ENCODE assay signal across 8 mouse cellular contexts in genomic region chr6:71823085-71823484, GRCm38 (mm10). TPM values are rescaled to one million over a fixed set of nuclear protein-coding genes. Genes with fewer than 3 reads are reported as not detected.
DNase-seq lines count a peak whose midpoint lies in the region; ATAC-seq lines count a peak whose summit lies in the region.

No protein-coding gene starts in this region.

- peaks cover 5% of the 10 kb centered on the region for H3K36me3 ChIP-seq in kidney, embryonic 14.5 days (ENCODE audit: control insufficient read depth, insufficient read depth, low read length)
- H3K36me3 ChIP-seq in embryonic facial prominence, embryonic 10.5 days (replicated peaks), result peaks cover 9% of the 10 kb centered on the region
- H3K36me3 ChIP-seq in intestine, embryonic 15.5 days, result no peaks in the 10 kb centered on the region; the same call in 1 of the 2 replicates
- peaks cover 5% of the 10 kb centered on the region for H3K36me3 ChIP-seq in midbrain, embryonic 16.5 days (ENCODE audit: control insufficient read depth, insufficient read depth, low read length)

- H3K4me3 ChIP-seq in kidney, embryonic 14.5 days (ENCODE audit: low read length), result peak overlapping the region; percentile 60
- H3K4me3 ChIP-seq in embryonic facial prominence, embryonic 10.5 days, result peak overlapping the region; percentile 76
- H3K4me3 ChIP-seq in intestine, embryonic 15.5 days (replicated peaks), result peak overlapping the region; percentile 68
- peak overlapping the region; percentile 55 for H3K4me3 ChIP-seq in midbrain, embryonic 16.5 days (ENCODE audit: low read depth, low read length)

- 1% methylated on average over 7 of the region's 7 CpGs for WGBS in kidney, embryonic 14.5 days
- WGBS in embryonic facial prominence, embryonic 10.5 days, result under 1% methylated on average over 7 of the region's 7 CpGs
- WGBS in intestine, embryonic 15.5 days, result 1% methylated on average over 7 of the region's 7 CpGs
- WGBS in midbrain, embryonic 16.5 days, result 1% methylated on average over 7 of the region's 7 CpGs

- peak; percentile 47; the same call in 1 of the 2 replicates for ATAC-seq in kidney, embryonic 14.5 days (ENCODE audit: low FRiP score, low TSS enrichment)
- peak; percentile 48 for ATAC-seq in intestine, embryonic 15.5 days
- ATAC-seq in midbrain, embryonic 16.5 days, result peak; percentile 73
- no peak for ATAC-seq in monocyte, adult 5-6 weeks (replicated peaks; ENCODE audit: insufficient number of reproducible peaks, low FRiP score, low TSS enrichment, poor library complexity, severe bottlenecking)

- DNase-seq in kidney, postnatal 4 days, result no peak
- DNase-seq in embryonic facial prominence, embryonic 10.5 days (ENCODE audit: low spot score), result no peak
- DNase-seq in frontal cortex, postnatal 10 days (ENCODE audit: low spot score in 2 of 2), result no peak
- DNase-seq in left cerebral cortex, adult 8-10 months (ENCODE audit: low spot score in 2 of 2), result no peak

- H3K27ac ChIP-seq in kidney, embryonic 14.5 days (ENCODE audit: low read depth, low read length), result no peak overlapping the region
- H3K27ac ChIP-seq in embryonic facial prominence, embryonic 10.5 days (replicated peaks), result peak overlapping the region; percentile 83
- H3K27ac ChIP-seq in intestine, embryonic 15.5 days, result no peak overlapping the region
- peak overlapping the region; percentile 55; the same call in 1 of the 2 replicates for H3K27ac ChIP-seq in midbrain, embryonic 16.5 days (ENCODE audit: low read length)

- H3K4me1 ChIP-seq in kidney, embryonic 14.5 days (ENCODE audit: control insufficient read depth, insufficient read depth, low read length), result 0 out of 2 replicates have a peak, but pooled peaks cover 9% of the 10 kb centered on the region
- peaks cover 9% of the 10 kb centered on the region for H3K4me1 ChIP-seq in embryonic facial prominence, embryonic 10.5 days
- H3K4me1 ChIP-seq in intestine, embryonic 15.5 days (replicated peaks), result no peaks in the 10 kb centered on the region
- peaks cover 12% of the 10 kb centered on the region for H3K4me1 ChIP-seq in midbrain, embryonic 16.5 days (ENCODE audit: control insufficient read depth, insufficient read depth, low read length)

- H3K9me3 ChIP-seq in kidney, embryonic 14.5 days (ENCODE audit: control insufficient read depth, low read length), result no peaks in the 10 kb centered on the region
- no peaks in the 10 kb centered on the region for H3K9me3 ChIP-seq in embryonic facial prominence, embryonic 10.5 days
- H3K9me3 ChIP-seq in intestine, embryonic 15.5 days, result no peaks in the 10 kb centered on the region
- H3K9me3 ChIP-seq in midbrain, embryonic 16.5 days (replicated peaks; ENCODE audit: control insufficient read depth, low read length, poor library complexity, severe bottlenecking), result no peaks in the 10 kb centered on the region

- peak overlapping the region; percentile 58 for H3K9ac ChIP-seq in kidney, embryonic 14.5 days (ENCODE audit: low read depth, low read length)
- peak overlapping the region; percentile 60 for H3K9ac ChIP-seq in intestine, embryonic 15.5 days
- H3K9ac ChIP-seq in midbrain, embryonic 16.5 days (ENCODE audit: low read depth, low read length), result peak overlapping the region; percentile 69

- peak overlapping the region; percentile 68 for H3K4me2 ChIP-seq in kidney, embryonic 14.5 days (replicated peaks; ENCODE audit: low read depth, low read length)
- H3K4me2 ChIP-seq in intestine, embryonic 15.5 days (replicated peaks), result peak overlapping the region; percentile 72
- peak overlapping the region; percentile 75 for H3K4me2 ChIP-seq in midbrain, embryonic 16.5 days (ENCODE audit: low read length)

- H3K27me3 ChIP-seq in kidney, embryonic 14.5 days (ENCODE audit: control insufficient read depth, insufficient read depth, low read length), result no peaks in the 10 kb centered on the region
- H3K27me3 ChIP-seq in embryonic facial prominence, embryonic 10.5 days (replicated peaks; ENCODE audit: low read depth, poor library complexity, severe bottlenecking), result no peaks in the 10 kb centered on the region
- no peaks in the 10 kb centered on the region for H3K27me3 ChIP-seq in intestine, embryonic 15.5 days (replicated peaks)
- no peaks in the 10 kb centered on the region for H3K27me3 ChIP-seq in midbrain, embryonic 16.5 days (ENCODE audit: control insufficient read depth, insufficient read depth, low read depth, low read length)

RNA-seq across cellular contexts. Expression of gene Mrpl35, which starts 3.7 kb away (rescaled TPM):
- 77.5 and 93.4 TPM in 2 replicates for polyA plus RNA-seq in kidney, embryonic 14.5 days (2014; fragmentation: Nextera tagmentation; extraction: Ambion mirVana)
- polyA plus RNA-seq in embryonic facial prominence, embryonic 10.5 days (2016; fragmentation: Nextera tagmentation; extraction: Ambion mirVana), result 70.8 and 71.8 TPM in 2 replicates
- polyA plus RNA-seq in intestine, embryonic 15.5 days (2015; fragmentation: Nextera tagmentation; extraction: Ambion mirVana), result 74.3 and 74.8 TPM in 2 replicates
- polyA plus RNA-seq in midbrain, embryonic 16.5 days (2015; fragmentation: Nextera tagmentation; extraction: Ambion mirVana), result 36.1 and 39.4 TPM in 2 replicates
- total RNA-seq in monocyte, adult 5-6 weeks (2017), result 9.6 to 29.0 TPM (median 17.5 TPM) in 3 replicates
- total RNA-seq in left cerebral cortex, adult 8-10 months (2022), result 10 to 100 TPM; 24.9 to 36.6 (median 29.2) TPM

RNA-seq across cellular contexts. Expression of gene Immt, which starts 8.0 kb away (rescaled TPM):
- 179 and 226 TPM in 2 replicates for polyA plus RNA-seq in kidney, embryonic 14.5 days (2014; fragmentation: Nextera tagmentation; extraction: Ambion mirVana)
- 215 and 220 TPM in 2 replicates for polyA plus RNA-seq in embryonic facial prominence, embryonic 10.5 days (2016; fragmentation: Nextera tagmentation; extraction: Ambion mirVana)
- polyA plus RNA-seq in intestine, embryonic 15.5 days (2015; fragmentation: Nextera tagmentation; extraction: Ambion mirVana), result 241 and 242 TPM in 2 replicates
- polyA plus RNA-seq in midbrain, embryonic 16.5 days (2015; fragmentation: Nextera tagmentation; extraction: Ambion mirVana), result 149 and 151 TPM in 2 replicates
- 77.9 to 115 TPM (median 82.7 TPM) in 3 replicates for total RNA-seq in monocyte, adult 5-6 weeks (2017)
- 100 to 1,000 TPM; 142 to 166 (median 150) TPM for total RNA-seq in left cerebral cortex, adult 8-10 months (2022)

Comparison
In these comparisons a context has a peak if more than half of its experiments do, and no peak if none do; other contexts are left out.
1. H3K27ac ChIP-seq: peak in embryonic facial prominence, embryonic 10.5 days (single experiment) and midbrain, embryonic 16.5 days (single experiment); none in kidney, embryonic 14.5 days (single experiment) and intestine, embryonic 15.5 days (single experiment).
2. Peak in every context shown above with its lines, with median percentiles within 50 percentile points of each other: H3K4me2 ChIP-seq, H3K4me3 ChIP-seq and H3K9ac ChIP-seq.